Mouse (Mus musculus) forebrain, postnatal 0 days (tissue): ENCODE data around the gene A730071L15Rik. TPM values are rescaled to one million over a fixed set of nuclear protein-coding genes. Genes with fewer than 3 reads are reported as not detected.

ENCODE experiments used
- ATAC-seq: fragments of 200-750 bp; cut with Nextera tagmentation; 2 replicates; pipeline ENCODE4 v1.8.0; 2017; ENCODE audit warnings: mild to moderate bottlenecking, moderate library complexity
- DNase-seq: peaks from one replicate; pipeline ENCODE4 v3.0.0-alpha.2; 2015
- H3K27ac ChIP-seq: fragments of 300-500 bp; sonication (generic); 2 replicates; pipeline ENCODE4 v1.5.1; 2014; ENCODE audit warnings: low read depth, mild to moderate bottlenecking, antibody characterized with exemption, low read length, moderate library complexity, mixed read lengths
- H3K27me3 ChIP-seq: fragments of 300-500 bp; sonication (generic); 2 replicates; pipeline ENCODE4 v1.6.1; 2014; ENCODE audit warnings: mild to moderate bottlenecking, low read length, mixed read lengths; ENCODE audit not compliant: insufficient read depth
- H3K36me3 ChIP-seq: fragments of 300-500 bp; sonication (generic); 2 replicates; pipeline ENCODE4 v1.6.1; 2014; ENCODE audit warnings: mild to moderate bottlenecking, moderate library complexity; ENCODE audit not compliant: insufficient read depth
- H3K4me1 ChIP-seq: fragments of 300-500 bp; sonication (generic); 2 replicates; pipeline ENCODE4 v1.6.1; 2014; ENCODE audit warnings: antibody characterized with exemption; ENCODE audit not compliant: insufficient read depth
- H3K4me2 ChIP-seq: fragments of 300-500 bp; sonication (generic); 2 replicates; pipeline ENCODE4 v1.6.1; 2014; ENCODE audit warnings: low read depth, mild to moderate bottlenecking, moderate library complexity
- H3K4me3 ChIP-seq: fragments of 300-500 bp; sonication (generic); 2 replicates; pipeline ENCODE4 v1.5.1; 2014; ENCODE audit warnings: low read depth, low read length, mixed read lengths
- H3K9ac ChIP-seq: fragments of 300-500 bp; sonication (generic); 2 replicates; pipeline ENCODE4 v1.6.1; 2014; ENCODE audit warnings: mild to moderate bottlenecking
- H3K9me3 ChIP-seq: fragments of 300-500 bp; sonication (generic); 2 replicates; pipeline ENCODE4 v1.6.1; 2016; ENCODE audit warnings: low read length
- CTCF ChIP-seq: sonication (generic); IDR thresholded peaks from 2 replicates; pipeline ENCODE4 v1.5.1; 2016; ENCODE audit warnings: antibody characterized with exemption, control low read depth, low read depth
- WGBS: fragments of 180-500 bp; shearing (Covaris S2); extraction: QIAGEN DNeasy Blood & Tissue Kit; methylation state at CpG from one replicate; pipeline ENCODE4 v1.1.7; 2014; 5-methylcytosine and 5-hydroxymethylcytosine counted together
- polyA plus RNA-seq: library from polyadenylated mRNA; unstranded; fragments of >200 nt; fragmentation: Nextera tagmentation; extraction: Ambion mirVana; gene quantifications from 2 replicates; pipeline ENCODE4 v1.2.1, GENCODE M21; 2015
- total RNA-seq: library from RNA; depleted of rRNA; stranded (reverse); fragments of >200 nt; gene quantifications from 2 replicates; pipeline ENCODE4 v1.2.3, GENCODE M21; 2014

The A730071L15Rik gene
- total and polyA plus RNA-seq, 2 experiments from 2014 or later = 0.29 to 0.44 TPM

DNA sequence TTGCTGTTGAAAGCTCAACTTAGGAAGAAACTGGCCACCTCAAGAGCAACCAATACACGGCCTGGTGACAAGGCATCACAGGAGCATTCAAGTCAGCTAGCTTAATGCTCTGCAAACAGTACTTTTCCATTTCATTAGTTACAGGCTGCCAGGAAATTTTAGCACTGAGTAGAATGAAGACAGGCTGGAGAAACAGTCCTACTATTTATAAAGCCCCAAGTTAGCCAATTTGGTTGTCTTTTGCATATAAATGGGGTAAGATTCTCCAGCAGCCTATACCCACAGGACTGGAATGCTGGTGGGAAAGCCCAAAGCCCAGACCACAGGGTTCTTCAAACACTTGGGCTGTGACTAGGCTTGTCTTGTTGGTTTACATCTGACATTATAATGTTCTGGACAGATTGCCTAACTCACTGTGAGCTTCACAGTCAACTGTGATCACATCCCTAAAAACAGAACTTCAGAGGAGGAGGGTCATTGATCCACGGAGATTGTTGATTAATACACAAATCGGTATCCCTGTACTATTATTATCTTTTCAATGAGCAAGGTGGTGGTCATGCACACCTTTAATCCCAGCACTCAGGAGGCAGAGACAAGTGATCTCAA lies 39.1 kb upstream of the A730071L15Rik start:
- 70% methylated on average over 3 of the region's 3 CpGs for whole genome bisulfite sequencing
- H3K4me2 ChIP-seq = no peak overlapping the region
- ATAC-seq = peak; percentile 36

GRCm38 (mm10) chr11:6161549-6161948 lies 38.3 kb upstream of the A730071L15Rik start:
- H3K27me3 ChIP-seq = no peaks in the 10 kb centered on the region
- DNase-seq (no peak), ATAC-seq (peak; percentile 54; the same call in 1 of the 2 replicates)
- H3K4me2 ChIP-seq = no peak overlapping the region
- H3K9ac ChIP-seq = no peak overlapping the region
- no peaks in the 10 kb centered on the region for H3K36me3 ChIP-seq
- no peak for TF ChIP-seq CTCF
- H3K4me1 ChIP-seq = no peaks in the 10 kb centered on the region
- H3K27ac ChIP-seq = no peak overlapping the region
- H3K4me3 ChIP-seq = no peak overlapping the region
- no peaks in the 10 kb centered on the region for H3K9me3 ChIP-seq

More for the DNA sequence above, 39.1 kb upstream of the A730071L15Rik start:
- TF ChIP-seq CTCF = no peak
- Histone ChIP-seq H3K4me3 (no peak overlapping the region), H3K9me3 (no peaks in the 10 kb centered on the region), H3K9ac (no peak overlapping the region), H3K27me3 (no peaks in the 10 kb centered on the region), H3K36me3 (no peaks in the 10 kb centered on the region), H3K4me1 (no peaks in the 10 kb centered on the region), H3K27ac (no peak overlapping the region)
- no peak for DNase-seq

DNA sequence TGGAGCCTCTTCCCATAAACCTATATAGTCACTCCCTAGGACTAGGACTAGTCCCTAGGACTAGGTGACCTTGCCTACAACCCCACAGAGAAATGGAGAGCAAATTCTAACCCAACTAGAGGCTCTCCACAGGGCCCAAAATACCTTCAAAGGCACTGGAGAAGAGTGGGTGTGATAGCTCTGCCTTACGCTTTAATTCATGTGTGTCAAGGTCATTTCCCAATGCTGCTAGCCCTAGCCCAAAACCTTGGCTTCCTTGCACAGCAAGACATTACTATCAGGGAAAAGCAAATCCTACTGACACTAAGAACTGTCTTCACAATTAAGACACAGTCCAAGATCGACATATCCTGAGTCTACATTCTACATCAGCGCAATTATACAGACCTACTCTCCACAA lies 36.8 kb upstream of the A730071L15Rik start:
- Histone ChIP-seq H3K4me2 (no peak overlapping the region), H3K27ac (no peak overlapping the region), H3K27me3 (no peaks in the 10 kb centered on the region), H3K4me3 (no peak overlapping the region), H3K4me1 (no peaks in the 10 kb centered on the region), H3K9ac (no peak overlapping the region), H3K9me3 (no peaks in the 10 kb centered on the region), H3K36me3 (no peaks in the 10 kb centered on the region)
- WGBS = 97% methylated on average over 3 of the region's 3 CpGs
- TF ChIP-seq CTCF = no peak
- ATAC-seq (no peak), DNase-seq (no peak)

DNA sequence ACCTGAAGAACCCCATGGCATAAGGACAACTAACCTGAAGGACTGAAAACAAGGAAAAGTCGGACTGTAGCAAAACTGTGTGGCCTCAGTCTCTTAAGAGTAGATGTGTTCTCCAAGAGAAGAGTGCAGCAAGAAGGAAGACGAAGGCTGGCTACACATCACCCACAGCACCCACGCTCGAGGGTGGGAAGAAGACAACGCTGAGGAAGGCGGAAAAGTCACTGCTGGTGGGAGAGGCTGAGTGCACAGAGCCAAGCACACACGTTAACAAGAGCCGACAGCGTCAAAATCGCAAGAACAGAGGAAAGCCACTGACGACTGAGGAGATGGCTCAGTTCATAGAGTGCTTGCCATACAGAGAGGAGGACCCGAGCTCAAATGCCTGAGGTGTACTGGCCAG lies 36.1 kb upstream of the A730071L15Rik start:
- Histone ChIP-seq H3K4me3 (no peak overlapping the region), H3K9ac (no peak overlapping the region), H3K9me3 (no peaks in the 10 kb centered on the region), H3K4me2 (no peak overlapping the region), H3K4me1 (no peaks in the 10 kb centered on the region), H3K27me3 (no peaks in the 10 kb centered on the region), H3K36me3 (no peaks in the 10 kb centered on the region), H3K27ac (no peak overlapping the region)
- DNase-seq (no peak), ATAC-seq (no peak)
- no peak for TF ChIP-seq CTCF
- 88% methylated on average over 12 of the region's 12 CpGs for WGBS

DNA sequence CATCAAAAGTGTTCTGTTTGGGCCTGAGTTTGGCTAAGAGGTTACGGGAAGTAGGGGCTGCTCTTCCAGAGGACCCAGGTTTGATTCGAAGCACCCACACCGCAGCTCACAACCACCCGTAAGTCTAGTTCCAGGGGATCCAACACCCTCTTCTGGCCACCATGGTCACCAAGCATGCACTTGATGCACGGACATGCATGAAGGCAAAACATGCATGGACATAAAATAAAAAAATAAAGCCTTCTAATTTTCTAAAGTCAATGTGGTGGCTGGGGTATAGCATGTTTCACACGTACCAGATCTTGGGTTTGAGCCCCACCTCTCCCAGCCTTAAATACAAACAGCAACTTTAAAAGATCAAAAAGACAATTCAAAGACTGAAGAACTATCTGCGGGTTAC lies 35.0 kb upstream of the A730071L15Rik start:
- no peak overlapping the region for H3K9ac ChIP-seq
- TF ChIP-seq CTCF = no peak
- DNase-seq (no peak), ATAC-seq (no peak)
- no peak overlapping the region for H3K4me3 ChIP-seq
- H3K27me3 ChIP-seq = no peaks in the 10 kb centered on the region
- H3K36me3 ChIP-seq = no peaks in the 10 kb centered on the region
- no peaks in the 10 kb centered on the region for H3K9me3 ChIP-seq
- H3K4me2 ChIP-seq = no peak overlapping the region
- H3K27ac ChIP-seq = no peak overlapping the region
- WGBS = 96% methylated on average over 7 of the region's 7 CpGs
- no peaks in the 10 kb centered on the region for H3K4me1 ChIP-seq

GRCm38 (mm10) chr11:6165391-6166081 lies 34.3 kb upstream of the A730071L15Rik start:
- WGBS = 93% methylated on average over 7 of the region's 7 CpGs
- H3K9ac ChIP-seq = no peak overlapping the region

GRCm38 (mm10) chr11:6166351-6166750 lies 33.5 kb upstream of the A730071L15Rik start:
- TF ChIP-seq CTCF = no peak
- no peaks in the 10 kb centered on the region for H3K4me1 ChIP-seq
- H3K9me3 ChIP-seq = no peaks in the 10 kb centered on the region
- H3K4me2 ChIP-seq = no peak overlapping the region
- H3K27ac ChIP-seq = no peak overlapping the region
- H3K4me3 ChIP-seq = no peak overlapping the region
- no peaks in the 10 kb centered on the region for H3K36me3 ChIP-seq
- no peak for ATAC-seq
- H3K9ac ChIP-seq = no peak overlapping the region
- DNase-seq = no peak
- 64% methylated on average over 12 of the region's 12 CpGs for WGBS
- H3K27me3 ChIP-seq = no peaks in the 10 kb centered on the region

More at GRCm38 (mm10) chr11:6165391-6166081, 34.3 kb upstream of the A730071L15Rik start:
- Histone ChIP-seq H3K27me3 (no peaks in the 10 kb centered on the region), H3K4me2 (no peak overlapping the region), H3K4me3 (no peak overlapping the region), H3K36me3 (no peaks in the 10 kb centered on the region), H3K9me3 (no peaks in the 10 kb centered on the region), H3K4me1 (no peaks in the 10 kb centered on the region), H3K27ac (no peak overlapping the region)
- no peak for TF ChIP-seq CTCF
- DNase-seq = no peak
- no peak for ATAC-seq
